Mouse (Mus musculus): ENCODE data around the gene Cfap97.
A peak's percentile ranks its signal among the peaks of the same experiment; 100 is the strongest.

Cfap97 gene

DNA sequence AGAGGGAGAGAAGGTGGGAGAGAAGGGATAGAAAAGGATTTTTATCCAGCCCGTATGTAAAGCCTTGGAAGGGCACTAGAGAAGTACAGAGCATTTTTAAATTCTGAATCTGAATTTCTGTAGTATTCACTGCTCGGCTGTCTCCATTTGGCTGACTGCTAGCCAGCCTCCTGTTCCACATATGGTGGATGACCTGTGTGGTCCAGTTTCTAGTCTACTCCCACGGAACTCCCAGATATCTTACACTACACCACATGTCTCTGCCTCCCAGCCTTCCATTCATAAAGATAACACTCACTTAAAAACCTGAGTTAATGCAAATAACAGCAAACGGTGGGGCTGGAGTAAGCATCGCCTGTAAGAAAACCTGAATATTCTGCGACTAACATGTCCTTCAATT is 2.3 kb upstream of the Cfap97 start:
- no peak for TF ChIP-seq GATA4 (IDR thresholded peaks at IDR 0.05; ENCODE audit: insufficient replicate concordance, low read length)

DNA sequence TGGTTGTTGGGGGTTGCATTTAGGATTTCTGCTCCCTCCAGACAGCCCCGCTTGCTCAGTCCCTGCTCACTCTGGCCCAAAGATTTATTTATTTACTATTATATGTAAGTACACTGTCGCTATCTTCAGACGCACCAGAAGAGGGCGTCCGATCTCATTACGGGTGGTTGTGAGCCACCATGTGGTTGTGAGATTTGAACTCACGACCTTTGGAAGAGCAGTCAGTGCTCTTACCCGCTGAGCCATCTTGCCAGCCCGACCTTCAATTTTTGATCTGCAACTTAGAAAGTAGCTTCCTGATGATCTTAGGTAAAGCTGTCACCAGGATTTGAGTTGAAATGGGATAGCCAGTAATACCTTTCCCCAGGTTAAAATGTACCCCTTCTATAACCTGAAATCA is 1.8 kb upstream of the Cfap97 start:
- TF ChIP-seq GATA4 (IDR thresholded peaks at IDR 0.05; ENCODE audit: insufficient replicate concordance, low read length), result no peak

DNA sequence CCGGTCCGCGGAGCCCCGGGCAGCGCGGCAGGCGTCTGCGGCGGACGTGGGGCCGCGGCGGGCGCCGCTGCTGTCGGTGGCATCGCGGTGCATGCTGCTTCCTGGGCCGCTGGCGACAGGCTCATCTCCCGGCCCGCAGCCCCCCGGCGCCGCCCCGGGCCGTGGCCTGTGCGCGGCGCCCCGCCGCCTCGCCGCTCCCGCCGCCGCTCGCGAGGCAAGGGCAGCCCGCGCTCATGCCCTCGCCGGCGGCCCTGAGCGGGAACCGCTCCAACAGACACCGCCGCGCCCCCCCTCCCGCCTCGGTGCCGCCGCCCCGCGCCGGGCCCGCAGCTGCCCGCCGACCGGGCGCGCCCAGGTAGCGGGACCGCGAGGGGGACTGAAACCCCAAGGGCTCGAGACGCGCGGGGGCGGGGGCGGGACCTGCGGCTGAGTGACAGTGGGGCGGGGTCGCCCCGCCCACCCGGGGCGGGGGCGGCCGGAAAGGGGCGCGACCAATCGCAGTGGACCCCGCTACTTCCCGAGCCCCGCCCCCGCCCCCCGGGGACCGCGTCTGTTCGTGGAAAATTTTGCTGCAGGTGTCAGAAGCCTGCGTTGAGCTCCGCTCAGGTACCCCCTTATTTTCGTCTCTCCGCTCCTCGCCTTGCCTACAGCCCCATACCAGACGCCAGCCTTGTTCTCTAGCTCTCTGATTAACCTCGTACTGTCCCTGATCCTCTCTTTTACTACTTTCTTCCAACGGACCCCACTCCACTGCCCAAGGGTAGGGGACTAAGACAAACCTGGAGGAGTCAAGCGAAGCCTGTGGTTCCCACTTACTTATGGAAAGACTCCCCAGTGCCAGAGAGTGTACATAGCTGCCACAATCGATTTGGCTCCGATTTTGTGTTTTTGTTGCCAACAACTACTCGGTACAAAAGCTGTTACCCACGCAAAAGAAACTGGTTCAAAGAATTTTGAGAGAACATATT is 777 bp downstream of the Cfap97 start, which contains the start of gene Snx25:
Gene Snx25 (minus strand): TSS at position 96 of the 968 bp plus-strand sequence.
- no peak for TF ChIP-seq GATA4 (IDR thresholded peaks at IDR 0.05; ENCODE audit: insufficient replicate concordance, low read length)

DNA sequence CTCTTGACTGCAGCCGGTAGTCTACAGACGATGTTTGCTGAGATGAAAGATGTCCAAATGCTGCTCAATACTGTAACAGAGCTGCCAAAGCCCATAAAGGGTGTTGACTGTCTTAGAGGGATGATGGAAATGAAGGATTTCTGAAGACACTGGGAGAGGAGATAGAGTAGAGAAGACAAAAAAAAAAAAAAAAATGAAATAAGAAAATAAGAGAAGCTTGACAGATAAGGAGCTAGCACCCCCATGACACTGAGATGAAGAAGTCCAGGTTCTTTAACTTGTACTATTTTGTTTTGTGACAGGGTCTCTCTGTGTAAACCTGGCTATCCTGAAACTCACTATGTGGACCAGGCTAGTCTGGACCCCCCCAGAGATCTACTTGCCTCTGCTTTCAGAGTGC is 1.5 kb downstream of the Cfap97 start:
- no peak for TF ChIP-seq GATA4 (IDR thresholded peaks at IDR 0.05; ENCODE audit: insufficient replicate concordance, low read length)

DNA sequence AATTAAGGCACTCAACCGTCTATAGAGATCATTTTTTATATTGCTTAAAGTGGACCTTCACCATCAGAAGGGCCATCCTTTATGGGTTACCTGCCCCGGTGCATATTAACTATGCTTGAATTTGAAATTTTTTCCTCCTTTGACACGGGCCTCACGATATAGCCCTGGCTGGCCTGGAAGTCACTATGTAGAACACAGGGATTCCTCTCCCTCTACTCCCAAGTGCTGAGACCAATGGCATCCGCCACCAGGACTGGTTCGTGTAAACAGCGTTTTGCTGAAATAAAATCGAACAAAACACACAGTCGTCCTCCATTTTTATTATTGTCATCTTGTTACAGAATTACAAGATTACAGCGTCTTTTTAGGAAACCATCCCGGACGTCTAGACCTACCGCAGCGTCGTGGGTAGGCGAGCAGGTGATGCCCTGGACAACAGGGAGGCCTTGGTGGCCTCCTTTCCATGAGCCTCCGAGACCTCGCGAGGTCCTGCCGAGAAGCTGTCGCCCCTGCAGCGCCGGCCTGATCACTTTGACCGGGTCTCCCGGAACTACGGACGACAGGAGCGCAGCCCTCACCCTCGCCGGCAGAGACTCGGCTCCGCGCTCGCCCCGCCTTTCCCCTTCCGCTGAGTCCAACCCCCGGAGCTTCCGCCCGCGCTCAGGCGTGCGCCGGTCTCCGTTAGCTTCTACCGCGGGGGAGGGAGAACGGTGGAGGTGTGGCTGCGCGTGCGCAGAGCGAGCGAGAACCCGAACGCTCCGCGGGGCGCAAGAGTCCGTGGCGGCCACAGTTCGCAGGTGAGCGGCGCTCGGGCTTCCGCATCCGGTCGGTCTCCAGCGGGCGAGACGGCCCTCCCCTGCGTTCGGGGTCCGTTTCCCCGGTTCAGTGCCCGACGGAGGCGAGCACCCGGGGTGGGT is 11.6 kb downstream of the Cfap97 start:
- TF ChIP-seq GATA4 (IDR thresholded peaks at IDR 0.05; ENCODE audit: insufficient replicate concordance, low read length), result peak; percentile 63; the same call in 1 of the 2 replicates

DNA sequence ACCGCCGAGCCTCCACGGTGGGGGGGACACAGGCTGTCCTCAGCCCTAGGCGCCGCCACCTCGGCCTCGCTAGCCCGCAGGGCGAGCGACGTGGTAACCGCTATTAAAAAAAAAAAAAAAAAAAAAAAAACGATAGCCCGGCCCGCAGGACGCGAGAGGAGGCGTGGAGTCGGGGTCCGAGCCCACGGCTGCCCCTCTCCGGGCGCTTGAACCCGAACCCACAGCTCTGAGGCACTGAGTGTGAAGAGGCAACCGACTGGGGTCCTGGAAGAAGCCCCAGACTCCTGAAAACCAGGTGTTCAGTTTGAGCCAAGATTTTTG is 12.3 kb downstream of the Cfap97 start:
- no peak for TF ChIP-seq GATA4 (IDR thresholded peaks at IDR 0.05; ENCODE audit: insufficient replicate concordance, low read length)

DNA sequence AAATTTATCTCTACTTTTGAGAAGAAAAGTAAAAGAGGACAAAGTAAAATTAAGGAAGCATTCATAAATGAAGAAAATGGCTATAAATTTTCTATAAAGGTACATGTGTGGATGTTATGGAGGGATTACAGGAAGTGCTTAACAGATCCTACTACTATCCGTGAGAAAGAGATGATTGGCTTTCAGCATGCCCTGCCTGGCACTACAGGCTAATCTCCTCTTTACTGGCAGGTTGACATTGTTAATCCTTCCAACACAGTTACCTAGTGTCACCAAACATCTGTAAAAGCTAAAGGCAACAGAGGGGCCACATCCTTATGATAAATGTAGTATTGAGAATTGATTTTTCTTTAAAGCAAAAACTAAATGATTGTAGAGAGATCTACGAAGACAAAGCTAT is 22.1 kb downstream of the Cfap97 start:
- no peak for TF ChIP-seq GATA4 (IDR thresholded peaks at IDR 0.05; ENCODE audit: insufficient replicate concordance, low read length)

DNA sequence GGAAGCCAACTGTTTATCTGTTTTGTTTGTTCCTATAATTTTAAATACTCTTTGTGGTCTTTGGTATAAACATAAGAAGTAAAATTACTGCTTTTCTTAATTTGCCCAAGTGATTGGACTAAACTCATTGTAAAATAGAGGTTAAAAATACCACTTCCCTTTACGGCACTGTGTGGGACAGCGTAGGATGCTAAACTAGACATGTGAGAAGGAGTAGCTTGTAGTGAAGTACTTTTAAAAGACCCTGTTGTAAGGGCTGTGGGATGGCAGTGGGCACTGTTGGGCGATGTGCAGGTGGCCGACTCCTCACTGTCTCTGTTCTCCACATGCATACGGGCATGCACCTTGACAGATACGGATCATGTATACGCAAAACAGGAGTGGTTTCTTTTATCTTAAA is 28.6 kb downstream of the Cfap97 start:
- no peak for TF ChIP-seq GATA4 (IDR thresholded peaks at IDR 0.05; ENCODE audit: insufficient replicate concordance, low read length)

DNA sequence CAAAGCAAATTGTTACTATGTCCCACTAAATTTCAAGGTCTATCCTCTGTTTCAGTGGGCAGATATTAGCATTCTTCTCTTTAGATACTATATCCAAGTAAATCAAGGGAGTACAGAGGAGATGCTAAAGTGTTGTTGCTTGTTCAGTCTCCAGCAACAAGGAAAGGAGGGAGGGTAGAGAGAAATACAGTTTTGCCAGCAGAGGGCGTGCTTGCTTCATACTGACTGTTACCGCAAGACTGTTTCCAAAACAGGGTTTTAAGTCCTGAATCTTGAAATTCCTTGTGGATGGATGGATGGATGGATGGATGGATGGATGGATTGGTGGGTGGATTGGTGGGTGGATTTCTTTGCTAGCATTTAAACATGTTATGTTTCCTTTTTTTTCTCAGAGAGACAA is 33.8 kb downstream of the Cfap97 start:
- no peak for TF ChIP-seq GATA4 (IDR thresholded peaks at IDR 0.05; ENCODE audit: insufficient replicate concordance, low read length)

DNA sequence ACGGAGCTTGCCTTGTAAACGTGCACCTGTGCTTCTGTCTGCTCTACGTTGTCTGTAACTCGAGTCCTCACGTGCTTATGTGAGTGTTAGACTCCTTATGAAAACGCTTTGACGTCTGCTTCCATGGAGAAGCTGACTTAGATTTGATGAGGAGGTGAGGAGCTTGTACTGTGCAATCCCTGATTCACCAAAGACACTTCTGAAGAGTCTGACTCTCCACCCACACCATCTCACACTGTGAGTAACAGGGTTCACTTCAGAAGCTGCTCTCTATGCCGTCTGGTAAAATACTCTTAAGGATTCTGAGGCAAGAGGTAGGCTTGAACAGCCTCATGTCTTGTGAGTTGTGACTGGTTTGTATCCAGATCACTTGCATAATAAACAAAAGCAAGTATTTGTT is 41.5 kb downstream of the Cfap97 start:
- TF ChIP-seq GATA4 (IDR thresholded peaks at IDR 0.05; ENCODE audit: insufficient replicate concordance, low read length), result no peak

DNA sequence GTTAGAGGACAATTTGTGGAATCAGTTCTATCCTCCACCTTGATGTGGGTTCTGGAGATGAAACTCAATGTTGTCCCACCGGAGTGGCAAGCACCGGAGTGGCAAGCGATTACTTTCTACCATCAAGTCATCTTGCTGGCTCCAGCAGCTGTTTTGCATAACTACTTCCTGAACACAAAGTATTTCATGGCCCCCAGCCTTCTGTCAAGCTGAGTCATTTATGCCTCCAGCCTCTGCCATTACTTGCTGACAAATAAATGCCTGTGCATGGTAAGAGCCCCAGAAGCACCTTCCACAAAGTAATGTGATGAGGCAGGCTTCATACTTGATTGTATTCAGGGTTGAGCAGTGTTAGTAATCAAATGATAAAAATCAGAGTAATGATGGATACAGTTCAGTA is 45.3 kb downstream of the Cfap97 start:
- no peak for TF ChIP-seq GATA4 (IDR thresholded peaks at IDR 0.05; ENCODE audit: insufficient replicate concordance, low read length)

DNA sequence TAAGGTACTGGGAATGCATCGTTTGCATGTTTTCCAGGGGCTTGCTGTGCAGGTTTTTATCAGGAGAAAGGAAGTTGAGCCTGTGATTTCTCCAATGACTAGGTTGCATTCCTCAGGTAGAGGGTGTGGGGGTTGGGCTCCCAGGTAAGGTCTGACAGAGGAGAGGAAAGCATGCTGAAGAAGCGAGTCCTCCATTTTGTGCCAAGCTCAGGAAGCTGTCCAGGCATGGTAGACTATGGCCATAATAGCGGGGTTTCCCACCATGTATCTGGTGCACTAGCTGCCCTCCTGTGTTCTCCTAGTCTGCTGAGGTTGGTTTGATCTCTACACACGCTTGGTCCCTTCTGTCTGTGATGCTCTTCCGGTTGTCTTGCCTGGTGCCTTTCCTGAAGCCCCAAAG is 46.1 kb downstream of the Cfap97 start:
- no peak for TF ChIP-seq GATA4 (IDR thresholded peaks at IDR 0.05; ENCODE audit: insufficient replicate concordance, low read length)

DNA sequence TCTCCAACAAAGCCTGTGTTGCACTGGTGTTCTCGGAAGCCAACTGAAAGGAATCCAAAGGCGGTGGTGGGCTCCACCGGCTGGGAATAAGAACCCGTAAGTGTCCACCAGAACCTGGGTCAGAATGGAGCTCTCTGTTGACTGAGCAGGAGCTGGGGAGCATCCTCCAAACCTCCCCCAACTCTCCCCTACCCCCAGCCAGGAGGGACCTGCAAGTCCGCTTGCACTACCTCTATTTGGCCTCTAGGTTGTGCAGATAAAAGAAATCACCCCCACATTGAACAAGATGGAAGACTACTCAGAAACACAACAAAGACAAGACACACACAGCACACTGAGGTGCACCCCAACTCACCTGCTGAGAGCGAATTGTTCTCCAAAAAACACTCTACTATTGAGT is 50.8 kb downstream of the Cfap97 start:
- no peak for TF ChIP-seq GATA4 (IDR thresholded peaks at IDR 0.05; ENCODE audit: insufficient replicate concordance, low read length)

DNA sequence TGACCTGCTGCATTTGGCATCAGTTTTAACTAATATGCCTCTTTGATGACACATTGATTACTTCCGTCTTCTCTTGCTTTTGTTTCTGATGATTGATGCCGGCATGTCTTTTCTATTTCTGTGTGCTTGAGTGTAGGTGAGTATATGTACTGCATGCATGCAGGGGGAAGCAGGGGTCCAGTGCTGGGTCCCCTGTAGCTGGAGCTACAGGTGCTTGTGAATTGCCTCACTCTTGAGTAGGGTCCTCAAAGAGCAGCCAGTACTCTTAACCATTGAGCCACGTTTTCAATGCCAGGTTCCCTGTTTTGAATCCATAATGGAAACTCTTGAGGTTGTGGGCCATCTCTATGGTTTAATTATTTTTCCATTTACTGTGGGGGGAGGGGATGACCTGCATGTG is 52.7 kb downstream of the Cfap97 start:
- TF ChIP-seq GATA4 (IDR thresholded peaks at IDR 0.05; ENCODE audit: insufficient replicate concordance, low read length), result no peak

DNA sequence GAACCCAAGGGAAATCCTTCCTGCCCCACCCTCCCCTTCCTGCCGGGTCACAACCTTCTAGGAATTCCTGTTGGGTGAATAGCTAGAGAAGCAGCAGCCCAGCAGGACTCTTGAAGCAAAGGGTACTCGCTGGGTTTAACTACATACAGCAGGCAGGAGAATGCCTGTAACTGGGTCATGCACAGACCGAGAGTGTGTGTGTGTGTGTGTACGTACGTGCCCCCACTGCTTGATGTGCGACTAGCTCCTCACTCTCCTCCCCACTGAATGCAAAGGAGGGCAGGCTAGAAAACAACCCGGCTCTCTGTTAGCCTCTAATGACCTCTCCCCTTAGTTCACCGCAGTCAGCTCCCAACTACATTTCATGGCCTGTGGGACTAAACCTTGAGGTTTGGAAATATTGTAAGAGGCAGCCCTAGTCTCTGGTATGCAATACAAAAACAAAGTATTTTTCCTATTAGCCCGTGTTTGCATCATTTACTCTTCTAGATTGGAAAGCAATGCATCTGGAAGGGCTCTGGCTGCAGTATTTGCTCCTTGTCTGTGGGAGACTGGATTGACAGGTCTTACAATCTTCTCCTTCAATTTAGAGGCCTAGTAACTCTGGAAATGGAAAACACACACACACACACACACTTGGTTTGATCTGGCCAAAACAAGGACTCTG is 53.5 kb downstream of the Cfap97 start:
- TF ChIP-seq GATA4 (IDR thresholded peaks at IDR 0.05; ENCODE audit: insufficient replicate concordance, low read length), result no peak
